Mouse (Mus musculus): ENCODE measurements around the gene Ier3.

- TF ChIP-seq CTCF (IDR thresholded peaks at IDR 0.05) (no peak), EP300 (IDR thresholded peaks at IDR 0.05) (no peak)
These were observed 43.4 kb downstream of the Ier3 start for GRCm38 (mm10) chr17:35864832-35865353.

Data from lung, postnatal 0 days (tissue).